Mouse (Mus musculus): ENCODE data around the gene Atp6v0a2. TPM values are rescaled to one million over a fixed set of nuclear protein-coding genes. Genes with fewer than 3 reads are reported as not detected.

Atp6v0a2 gene
- polyA plus RNA-seq, 1 experiment from 2014 or later = 43.7 TPM

GRCm38 (mm10) chr5:124723125-124723524 lies 94.7 kb downstream of the Atp6v0a2 start:
- no peak overlapping the region for H3K27ac ChIP-seq (ENCODE audit: low read length)
- H3K36me3 ChIP-seq (ENCODE audit: control insufficient read depth, insufficient read depth) = peaks cover 33% of the 10 kb centered on the region
- 0 out of 2 replicates have a peak, but pooled peaks cover 3% of the 10 kb centered on the region for H3K4me1 ChIP-seq (replicated peaks; ENCODE audit: control insufficient read depth, insufficient read depth, low read length)
- no peaks in the 10 kb centered on the region for H3K9me3 ChIP-seq (ENCODE audit: control insufficient read depth, low read length)
- no peak overlapping the region for H3K9ac ChIP-seq (replicated peaks; ENCODE audit: low read depth, low read length)
- no peak for ATAC-seq
- H3K27me3 ChIP-seq (replicated peaks; ENCODE audit: control insufficient read depth, insufficient read depth, low read length) = no peaks in the 10 kb centered on the region
- WGBS = 93% methylated on average over 6 of the region's 6 CpGs
- H3K4me2 ChIP-seq (ENCODE audit: low read length) = no peak overlapping the region
- no peak overlapping the region for H3K4me3 ChIP-seq (replicated peaks; ENCODE audit: low read length)

DNA sequence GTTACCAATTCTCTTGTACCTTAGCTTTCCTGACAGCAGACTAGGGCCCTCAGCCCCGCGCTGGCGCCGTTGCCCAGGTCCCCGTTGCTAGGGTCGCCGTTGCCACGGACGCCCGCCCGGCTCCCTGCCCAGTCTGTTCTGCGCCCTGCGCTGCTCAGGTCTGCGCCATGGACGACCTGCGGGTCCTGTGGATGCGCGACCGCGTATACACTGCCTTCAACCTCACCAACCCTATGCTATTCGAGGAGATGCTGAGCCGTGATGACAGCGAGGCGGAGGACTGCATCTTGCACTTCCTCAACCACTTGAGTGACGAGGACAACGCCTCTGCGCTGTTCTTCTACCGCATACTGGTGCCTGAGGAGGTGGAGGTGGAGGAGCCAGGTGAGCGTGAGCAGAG lies 96.6 kb downstream of the Atp6v0a2 start, which contains the start of gene Dnah10:
Gene Dnah10 (plus strand): TSS at position 89 of the 400 bp plus-strand sequence.
- peak; percentile 71 for ATAC-seq
- peaks cover 15% of the 10 kb centered on the region for H3K36me3 ChIP-seq (ENCODE audit: control insufficient read depth, insufficient read depth)
- H3K27ac ChIP-seq (ENCODE audit: low read length) = no peak within 1 kb of the TSS
- H3K4me3 ChIP-seq (replicated peaks; ENCODE audit: low read length) = no peak within 1 kb of the TSS
- H3K9ac ChIP-seq (replicated peaks; ENCODE audit: low read depth, low read length) = no peak within 1 kb of the TSS
- H3K4me2 ChIP-seq (ENCODE audit: low read length) = 0 out of 2 replicates have a peak within 1 kb of the TSS, but pooled peaks have one; percentile 6
- no peaks in the 10 kb centered on the region for H3K27me3 ChIP-seq (replicated peaks; ENCODE audit: control insufficient read depth, insufficient read depth, low read length)
- 9% methylated on average over 29 of the region's 29 CpGs for WGBS
- peaks cover 8% of the 10 kb centered on the region; the same call in 1 of the 2 replicates for H3K4me1 ChIP-seq (replicated peaks; ENCODE audit: control insufficient read depth, insufficient read depth, low read length)
- no peaks in the 10 kb centered on the region for H3K9me3 ChIP-seq (ENCODE audit: control insufficient read depth, low read length)

DNA sequence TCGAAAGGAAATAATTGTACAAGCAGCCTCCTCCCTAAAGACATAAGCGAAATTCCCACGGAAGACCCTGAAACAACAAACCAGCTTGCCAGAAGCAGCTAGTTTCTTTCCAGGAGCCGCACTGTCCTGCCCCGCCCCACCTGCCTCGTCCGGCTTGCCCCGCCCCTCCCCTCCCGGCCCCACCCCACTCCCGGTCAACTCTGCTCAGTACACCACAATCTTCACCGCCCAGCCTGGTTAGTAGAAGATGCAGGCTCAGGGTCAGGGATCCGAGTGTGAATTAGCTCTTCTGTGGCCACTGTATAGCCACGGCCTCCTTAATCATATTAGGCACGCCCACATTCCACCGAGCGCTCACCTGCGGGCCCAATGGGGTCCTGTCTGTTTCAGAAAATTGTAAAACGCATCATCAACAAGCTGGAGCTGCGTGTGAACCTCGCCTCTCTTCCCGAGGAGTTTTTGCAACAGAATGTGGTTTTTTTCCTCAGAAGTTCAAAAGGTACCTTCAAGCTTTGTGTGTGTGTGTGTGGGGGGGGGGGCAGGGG lies 101.4 kb downstream of the Atp6v0a2 start:
- WGBS = 14% methylated on average over 21 of the region's 21 CpGs

DNA sequence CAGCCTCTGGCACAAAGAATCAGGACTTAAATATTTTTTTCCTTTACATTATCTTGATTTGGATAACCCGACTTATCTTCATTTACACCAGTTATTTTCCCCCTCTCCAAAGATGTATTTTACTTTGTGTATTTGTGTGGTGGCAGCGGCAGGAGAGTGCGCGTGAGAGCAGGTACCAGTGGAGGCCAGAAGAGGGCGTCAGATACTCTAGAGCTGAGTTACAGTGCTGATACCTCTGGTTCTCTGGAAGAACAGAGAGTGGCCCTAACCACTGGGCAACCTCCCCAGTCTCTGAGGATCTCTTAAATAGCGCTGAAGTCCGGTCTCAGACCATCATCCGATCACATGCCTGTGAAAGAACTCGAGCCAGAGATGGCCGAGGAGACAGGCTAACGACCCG lies 105.6 kb downstream of the Atp6v0a2 start:
- no peak for ATAC-seq
- Histone ChIP-seq H3K9me3 (ENCODE audit: control insufficient read depth, low read length) (no peaks in the 10 kb centered on the region), H3K4me3 (replicated peaks; ENCODE audit: low read length) (no peak overlapping the region), H3K4me1 (replicated peaks; ENCODE audit: control insufficient read depth, insufficient read depth, low read length) (peaks cover 5% of the 10 kb centered on the region; the same call in 1 of the 2 replicates), H3K4me2 (ENCODE audit: low read length) (no peak overlapping the region), H3K36me3 (ENCODE audit: control insufficient read depth, insufficient read depth) (no peaks in the 10 kb centered on the region), H3K27ac (ENCODE audit: low read length) (no peak overlapping the region), H3K27me3 (replicated peaks; ENCODE audit: control insufficient read depth, insufficient read depth, low read length) (no peaks in the 10 kb centered on the region), H3K9ac (replicated peaks; ENCODE audit: low read depth, low read length) (no peak overlapping the region)
- 88% methylated on average over 12 of the region's 12 CpGs for WGBS

More for the DNA sequence above, 101.4 kb downstream of the Atp6v0a2 start:
- Histone ChIP-seq H3K9ac (replicated peaks; ENCODE audit: low read depth, low read length) (no peak overlapping the region), H3K4me3 (replicated peaks; ENCODE audit: low read length) (peak overlapping the region; percentile 20), H3K9me3 (ENCODE audit: control insufficient read depth, low read length) (no peaks in the 10 kb centered on the region), H3K36me3 (ENCODE audit: control insufficient read depth, insufficient read depth) (no peaks in the 10 kb centered on the region), H3K4me1 (replicated peaks; ENCODE audit: control insufficient read depth, insufficient read depth, low read length) (peaks cover 8% of the 10 kb centered on the region; the same call in 1 of the 2 replicates), H3K4me2 (ENCODE audit: low read length) (peak overlapping the region; percentile 48), H3K27ac (ENCODE audit: low read length) (no peak overlapping the region), H3K27me3 (replicated peaks; ENCODE audit: control insufficient read depth, insufficient read depth, low read length) (no peaks in the 10 kb centered on the region)
- no peak for ATAC-seq

- no peaks in the 10 kb centered on the region for H3K9me3 ChIP-seq (ENCODE audit: control insufficient read depth, low read length)
- H3K9ac ChIP-seq (replicated peaks; ENCODE audit: low read depth, low read length) = no peak overlapping the region
- no peaks in the 10 kb centered on the region for H3K36me3 ChIP-seq (ENCODE audit: control insufficient read depth, insufficient read depth)
- 96% methylated on average over 21 of the region's 21 CpGs for WGBS
- no peak overlapping the region for H3K4me2 ChIP-seq (ENCODE audit: low read length)
- H3K27ac ChIP-seq (ENCODE audit: low read length) = no peak overlapping the region
- H3K4me3 ChIP-seq (replicated peaks; ENCODE audit: low read length) = no peak overlapping the region
- H3K4me1 ChIP-seq (replicated peaks; ENCODE audit: control insufficient read depth, insufficient read depth, low read length) = no peaks in the 10 kb centered on the region
- no peak for ATAC-seq
- no peaks in the 10 kb centered on the region for H3K27me3 ChIP-seq (replicated peaks; ENCODE audit: control insufficient read depth, insufficient read depth, low read length)
Measured at GRCm38 (mm10) chr5:124741898-124742599, 113.7 kb downstream of the Atp6v0a2 start.

- Histone ChIP-seq H3K9ac (replicated peaks; ENCODE audit: low read depth, low read length) (no peak overlapping the region), H3K4me3 (replicated peaks; ENCODE audit: low read length) (no peak overlapping the region), H3K36me3 (ENCODE audit: control insufficient read depth, insufficient read depth) (no peaks in the 10 kb centered on the region), H3K9me3 (ENCODE audit: control insufficient read depth, low read length) (no peaks in the 10 kb centered on the region), H3K27ac (ENCODE audit: low read length) (no peak overlapping the region), H3K27me3 (replicated peaks; ENCODE audit: control insufficient read depth, insufficient read depth, low read length) (no peaks in the 10 kb centered on the region), H3K4me1 (replicated peaks; ENCODE audit: control insufficient read depth, insufficient read depth, low read length) (no peaks in the 10 kb centered on the region), H3K4me2 (ENCODE audit: low read length) (no peak overlapping the region)
- 87% methylated on average over 3 of the region's 3 CpGs for WGBS
- ATAC-seq = no peak
Measured at GRCm38 (mm10) chr5:124743841-124744240, 115.5 kb downstream of the Atp6v0a2 start.

GRCm38 (mm10) chr5:124746220-124746619 lies 117.8 kb downstream of the Atp6v0a2 start:
- H3K27ac ChIP-seq (ENCODE audit: low read length) = no peak overlapping the region
- WGBS = 95% methylated on average over 15 of the region's 15 CpGs
- no peaks in the 10 kb centered on the region for H3K36me3 ChIP-seq (ENCODE audit: control insufficient read depth, insufficient read depth)
- no peak overlapping the region for H3K4me2 ChIP-seq (ENCODE audit: low read length)
- no peak for ATAC-seq
- H3K9ac ChIP-seq (replicated peaks; ENCODE audit: low read depth, low read length) = no peak overlapping the region
- no peaks in the 10 kb centered on the region for H3K27me3 ChIP-seq (replicated peaks; ENCODE audit: control insufficient read depth, insufficient read depth, low read length)
- no peak overlapping the region for H3K4me3 ChIP-seq (replicated peaks; ENCODE audit: low read length)
- H3K4me1 ChIP-seq (replicated peaks; ENCODE audit: control insufficient read depth, insufficient read depth, low read length) = no peaks in the 10 kb centered on the region
- H3K9me3 ChIP-seq (ENCODE audit: control insufficient read depth, low read length) = no peaks in the 10 kb centered on the region

GRCm38 (mm10) chr5:124748296-124748695 lies 119.9 kb downstream of the Atp6v0a2 start:
- H3K9ac ChIP-seq (replicated peaks; ENCODE audit: low read depth, low read length) = no peak overlapping the region
- no peak for ATAC-seq
- no peak overlapping the region for H3K27ac ChIP-seq (ENCODE audit: low read length)
- H3K4me3 ChIP-seq (replicated peaks; ENCODE audit: low read length) = no peak overlapping the region
- WGBS = 86% methylated on average over 18 of the region's 18 CpGs
- no peaks in the 10 kb centered on the region for H3K27me3 ChIP-seq (replicated peaks; ENCODE audit: control insufficient read depth, insufficient read depth, low read length)
- no peak overlapping the region for H3K4me2 ChIP-seq (ENCODE audit: low read length)
- no peaks in the 10 kb centered on the region for H3K9me3 ChIP-seq (ENCODE audit: control insufficient read depth, low read length)
- H3K4me1 ChIP-seq (replicated peaks; ENCODE audit: control insufficient read depth, insufficient read depth, low read length) = no peaks in the 10 kb centered on the region
- no peaks in the 10 kb centered on the region for H3K36me3 ChIP-seq (ENCODE audit: control insufficient read depth, insufficient read depth)

GRCm38 (mm10) chr5:124751656-124752055 lies 123.3 kb downstream of the Atp6v0a2 start:
- Histone ChIP-seq H3K36me3 (ENCODE audit: control insufficient read depth, insufficient read depth) (no peaks in the 10 kb centered on the region), H3K9me3 (ENCODE audit: control insufficient read depth, low read length) (no peaks in the 10 kb centered on the region), H3K4me3 (replicated peaks; ENCODE audit: low read length) (no peak overlapping the region), H3K4me2 (ENCODE audit: low read length) (no peak overlapping the region), H3K9ac (replicated peaks; ENCODE audit: low read depth, low read length) (no peak overlapping the region), H3K27me3 (replicated peaks; ENCODE audit: control insufficient read depth, insufficient read depth, low read length) (no peaks in the 10 kb centered on the region), H3K27ac (ENCODE audit: low read length) (no peak overlapping the region), H3K4me1 (replicated peaks; ENCODE audit: control insufficient read depth, insufficient read depth, low read length) (no peaks in the 10 kb centered on the region)
- WGBS = 60% methylated on average over 9 of the region's 9 CpGs
- ATAC-seq = no peak
